Mouse (Mus musculus) spleen, adult 18-20 months (tissue): Measurements from ENCODE around the gene Ms4a10.

Experiments
- DNase-seq, 2 experiments: peaks; one replicate each; pipeline ENCODE4 v3.0.0; 2022; ENCODE audit warnings: mixed read lengths in 2 of 2

Ms4a10 gene

GRCm38 (mm10) chr19:10916506-10916905 lies 58.0 kb downstream of the Ms4a10 start:
- no peak for DNase-seq

GRCm38 (mm10) chr19:10914870-10915269 lies 59.6 kb downstream of the Ms4a10 start:
- no peak for DNase-seq

GRCm38 (mm10) chr19:10914291-10914690 lies 60.2 kb downstream of the Ms4a10 start:
- no peak for DNase-seq
